7 mouse cellular contexts compared by ENCODE assay signal in the genomic region with DNA sequence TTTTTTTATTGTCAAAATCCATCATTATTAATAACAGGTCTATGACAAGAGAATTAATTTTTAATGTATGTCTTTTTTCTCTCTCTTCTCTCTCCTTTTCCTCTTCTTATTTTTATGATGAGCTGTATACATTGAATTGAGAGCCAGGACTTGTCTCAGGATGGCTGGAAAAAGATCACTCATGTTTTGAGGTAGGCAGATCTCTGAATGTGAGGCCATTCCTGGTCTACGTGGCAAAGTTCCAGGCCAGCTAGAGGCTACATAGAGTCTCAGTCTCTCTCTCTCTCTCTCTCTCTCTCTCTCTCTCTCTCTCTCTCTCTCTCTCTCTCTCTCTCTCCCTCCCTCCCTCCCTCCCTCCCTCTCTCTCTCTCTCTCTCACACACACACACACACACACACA. TPM values are rescaled to one million over a fixed set of nuclear protein-coding genes. Genes with fewer than 3 reads are reported as not detected.
DNase-seq lines count a peak whose midpoint lies in the region; ATAC-seq and TF ChIP-seq lines count a peak whose summit lies in the region.
"Not testable (repeated sequence)": the region's sequence is repeated elsewhere in the genome, so short reads cannot be mapped to it uniquely, and the experiment has no call there.

No protein-coding gene starts in this region.

- H3K4me1 ChIP-seq in forebrain, embryonic 14.5 days (ENCODE audit: control insufficient read depth, insufficient read depth, low read length); heart, embryonic 16.5 days (ENCODE audit: control insufficient read depth, insufficient read depth, low read length); midbrain, embryonic 11.5 days (ENCODE audit: control insufficient read depth, insufficient read depth, low read length); midbrain, postnatal 0 days (ENCODE audit: insufficient read depth, low read length): not testable (repeated sequence)
- peaks cover 12% of the 10 kb centered on the region for H3K4me1 ChIP-seq in neural tube, embryonic 15.5 days

- ATAC-seq in forebrain, embryonic 14.5 days; heart, embryonic 16.5 days (replicated peaks; ENCODE audit: extremely low read depth, insufficient read depth, low FRiP score); midbrain, embryonic 11.5 days (ENCODE audit: low FRiP score); midbrain, postnatal 0 days (ENCODE audit: low FRiP score); neural tube, embryonic 15.5 days (ENCODE audit: low FRiP score): not testable (repeated sequence)

- not testable (repeated sequence) for H3K4me2 ChIP-seq in forebrain, embryonic 14.5 days (ENCODE audit: low read length); midbrain, embryonic 11.5 days; midbrain, postnatal 0 days (ENCODE audit: low read depth, low read length, poor library complexity, severe bottlenecking)
- H3K4me2 ChIP-seq in heart, embryonic 16.5 days (ENCODE audit: low read depth, low read length), result peak overlapping the region; percentile 60; the same call in 1 of the 2 replicates
- peak overlapping the region; percentile 54; the same call in 1 of the 2 replicates for H3K4me2 ChIP-seq in neural tube, embryonic 15.5 days

- H3K27me3 ChIP-seq in forebrain, embryonic 14.5 days (replicated peaks; ENCODE audit: control insufficient read depth, insufficient read depth, low read length); heart, embryonic 16.5 days (ENCODE audit: control insufficient read depth, insufficient read depth, low read length); midbrain, embryonic 11.5 days (ENCODE audit: control insufficient read depth, insufficient read depth, low read length); midbrain, postnatal 0 days (ENCODE audit: insufficient read depth, low read length); neural tube, embryonic 15.5 days (replicated peaks): not testable (repeated sequence)

- H3K4me3 ChIP-seq in forebrain, embryonic 14.5 days (ENCODE audit: low read depth, low read length); heart, embryonic 16.5 days (ENCODE audit: low read length); midbrain, embryonic 11.5 days (ENCODE audit: low read depth, low read length); midbrain, postnatal 0 days (ENCODE audit: low read depth, low read length); neural tube, embryonic 15.5 days (replicated peaks): not testable (repeated sequence)

- H3K27ac ChIP-seq in forebrain, embryonic 14.5 days (ENCODE audit: low read depth, low read length); heart, embryonic 16.5 days (ENCODE audit: low read length); midbrain, embryonic 11.5 days (ENCODE audit: low read depth, low read length); midbrain, postnatal 0 days (ENCODE audit: low read depth, low read length); neural tube, embryonic 15.5 days (replicated peaks): not testable (repeated sequence)

- not testable (repeated sequence) for H3K9ac ChIP-seq in forebrain, embryonic 14.5 days (ENCODE audit: low read length); heart, embryonic 16.5 days (ENCODE audit: low read length); midbrain, embryonic 11.5 days (ENCODE audit: low read length); midbrain, postnatal 0 days (replicated peaks; ENCODE audit: low read length, poor library complexity, severe bottlenecking); neural tube, embryonic 15.5 days (replicated peaks)

- H3K36me3 ChIP-seq in forebrain, embryonic 14.5 days (ENCODE audit: control insufficient read depth, insufficient read depth, low read length); heart, embryonic 16.5 days (ENCODE audit: control insufficient read depth, insufficient read depth); midbrain, embryonic 11.5 days (ENCODE audit: control insufficient read depth, insufficient read depth, low read length); midbrain, postnatal 0 days (ENCODE audit: insufficient read depth, low read length); neural tube, embryonic 15.5 days: not testable (repeated sequence)

- 10% methylated on average over 1 of the region's 1 CpGs for WGBS in forebrain, embryonic 14.5 days
- 22% methylated on average over 1 of the region's 1 CpGs for WGBS in heart, embryonic 16.5 days
- 48% methylated on average over 1 of the region's 1 CpGs for WGBS in midbrain, embryonic 11.5 days
- WGBS in midbrain, postnatal 0 days, result 23% methylated on average over 1 of the region's 1 CpGs
- 17% methylated on average over 1 of the region's 1 CpGs for WGBS in neural tube, embryonic 15.5 days

- TF ChIP-seq CTCF in midbrain, postnatal 0 days (IDR thresholded peaks at IDR 0.05), result not testable (repeated sequence)

- 0 out of 2 replicates have a peak, but pooled peaks cover 11% of the 10 kb centered on the region for H3K9me3 ChIP-seq in forebrain, embryonic 14.5 days (replicated peaks; ENCODE audit: control insufficient read depth, low read length)
- H3K9me3 ChIP-seq in heart, embryonic 16.5 days (replicated peaks; ENCODE audit: control insufficient read depth, low read length), result peaks cover 13% of the 10 kb centered on the region
- H3K9me3 ChIP-seq in midbrain, embryonic 11.5 days (ENCODE audit: control insufficient read depth, low read length); midbrain, postnatal 0 days (ENCODE audit: low read length); neural tube, embryonic 15.5 days (replicated peaks): not testable (repeated sequence)

- peak; percentile 30 to 50 for DNase-seq in cerebellum, postnatal 14 days
- peak; percentile 57 for DNase-seq in forebrain, embryonic 14.5 days (ENCODE audit: low spot score)
- peak; percentile 17 for DNase-seq in induced T-regulatory cell, adult 2 months (ENCODE audit: low read depth)
- DNase-seq in midbrain, embryonic 11.5 days (ENCODE audit: low spot score, missing footprints), result peak; percentile 85
- peak; percentile 36 for DNase-seq in midbrain, postnatal 0 days (ENCODE audit: low spot score)

RNA-seq across cellular contexts. Expression of a gene that starts 42.4 kb away (rescaled TPM):
- polyA plus RNA-seq in forebrain, embryonic 14.5 days (2014; fragmentation: Nextera tagmentation; extraction: Ambion mirVana), result 24.5 and 37.3 TPM in 2 replicates
- 31.6 and 32.3 TPM in 2 replicates for polyA plus RNA-seq in heart, embryonic 16.5 days (2015; fragmentation: Nextera tagmentation; extraction: Ambion mirVana)
- polyA plus RNA-seq in midbrain, embryonic 11.5 days (2014; fragmentation: Nextera tagmentation; extraction: Ambion mirVana), result 40.1 and 40.6 TPM in 2 replicates
- 13.4 and 19.0 TPM in 2 replicates for total RNA-seq in midbrain, postnatal 0 days (2014; rRNA removed)
- polyA plus RNA-seq in midbrain, postnatal 0 days (2015; fragmentation: Nextera tagmentation; extraction: Ambion mirVana), result 22.6 and 27.7 TPM in 2 replicates
- polyA plus RNA-seq in neural tube, embryonic 15.5 days (2015; fragmentation: Nextera tagmentation; extraction: Ambion mirVana), result 20.7 and 24.6 TPM in 2 replicates

RNA-seq across cellular contexts. Expression of a gene that starts 42.5 kb away (rescaled TPM):
- 107 and 111 TPM in 2 replicates for polyA plus RNA-seq in forebrain, embryonic 14.5 days (2014; fragmentation: Nextera tagmentation; extraction: Ambion mirVana)
- 80.3 and 89.8 TPM in 2 replicates for polyA plus RNA-seq in heart, embryonic 16.5 days (2015; fragmentation: Nextera tagmentation; extraction: Ambion mirVana)
- polyA plus RNA-seq in midbrain, embryonic 11.5 days (2014; fragmentation: Nextera tagmentation; extraction: Ambion mirVana), result 123 and 126 TPM in 2 replicates
- 36.9 and 55.5 TPM in 2 replicates for total RNA-seq in midbrain, postnatal 0 days (2014; rRNA removed)
- 70.8 and 71.2 TPM in 2 replicates for polyA plus RNA-seq in midbrain, postnatal 0 days (2015; fragmentation: Nextera tagmentation; extraction: Ambion mirVana)
- 78.0 and 93.7 TPM in 2 replicates for polyA plus RNA-seq in neural tube, embryonic 15.5 days (2015; fragmentation: Nextera tagmentation; extraction: Ambion mirVana)

RNA-seq across cellular contexts. Expression of a gene that starts 57.2 kb away (rescaled TPM):
- polyA plus RNA-seq in forebrain, embryonic 14.5 days (2014; fragmentation: Nextera tagmentation; extraction: Ambion mirVana), result 87.6 and 96.1 TPM in 2 replicates
- polyA plus RNA-seq in heart, embryonic 16.5 days (2015; fragmentation: Nextera tagmentation; extraction: Ambion mirVana), result 102 and 108 TPM in 2 replicates
- polyA plus RNA-seq in midbrain, embryonic 11.5 days (2014; fragmentation: Nextera tagmentation; extraction: Ambion mirVana), result 72.0 and 79.6 TPM in 2 replicates
- 53.8 and 64.0 TPM in 2 replicates for total RNA-seq in midbrain, postnatal 0 days (2014; rRNA removed)
- polyA plus RNA-seq in midbrain, postnatal 0 days (2015; fragmentation: Nextera tagmentation; extraction: Ambion mirVana), result 92.2 and 96.4 TPM in 2 replicates
- polyA plus RNA-seq in neural tube, embryonic 15.5 days (2015; fragmentation: Nextera tagmentation; extraction: Ambion mirVana), result 133 and 135 TPM in 2 replicates

Comparison
In these comparisons a context has a peak if more than half of its experiments do, and no peak if none do; other contexts are left out.
1. DNase-seq: peak in every context shown above with its lines; median percentile 85 in midbrain, embryonic 11.5 days; 57 in forebrain, embryonic 14.5 days; 40 in cerebellum, postnatal 14 days; 36 in midbrain, postnatal 0 days; 17 in induced T-regulatory cell, adult 2 months.